Mouse (Mus musculus): ENCODE data around the gene Vmn1r165. TPM values are rescaled to one million over a fixed set of nuclear protein-coding genes. Genes with fewer than 3 reads are reported as not detected.
"Not testable (repeated sequence)": the region's sequence is repeated elsewhere in the genome, so short reads cannot be mapped to it uniquely, and the experiment has no call there.

The Vmn1r165 gene
- not detected for total RNA-seq (2021)

GRCm38 (mm10) chr7:23217032-23217431, at the start of gene Vmn1r165:
TSS of gene Vmn1r165 (plus strand) at chr7:23217332.
- intact Hi-C loops (cut with DNase I); DNase-seq: not testable (repeated sequence)

- DNase-seq; intact Hi-C loops (cut with DNase I): not testable (repeated sequence)
Measured at GRCm38 (mm10) chr7:23251582-23251981, 34.5 kb downstream of the Vmn1r165 start, which contains the start of gene Vmn1r166. TSS of gene Vmn1r166 (minus strand) at chr7:23251682.

Other genes with a start within 250 kb of the Vmn1r165 start
- gene Gm4214, start 232.7 kb upstream of the Vmn1r165 start, total RNA-seq (2021): not detected
- gene Gm4216, start 197.4 kb upstream of the Vmn1r165 start, total RNA-seq (2021): not detected
- not detected for gene Vmn1r163, start 161.8 kb upstream of the Vmn1r165 start, total RNA-seq (2021)
- not detected for gene Gm8720, start 149.9 kb upstream of the Vmn1r165 start, total RNA-seq (2021)
- not detected for gene Gm10662, start 72.9 kb upstream of the Vmn1r165 start, total RNA-seq (2021)
- not detected for gene Vmn1r166, start 34.4 kb downstream of the Vmn1r165 start, total RNA-seq (2021)
- gene Gm6902, start 61.6 kb downstream of the Vmn1r165 start, total RNA-seq (2021): not detected
- gene Nlrp4e, start 83.9 kb downstream of the Vmn1r165 start, total RNA-seq (2021): not detected
- gene Nlrp5, start 168.6 kb downstream of the Vmn1r165 start, total RNA-seq (2021): under 1 TPM in 1 of 2 experiments, not detected in 1; 0.22 TPM